Comparison of ENCODE assay signal across 13 mouse cellular contexts in genomic region chr7:44894175-44894574, GRCm38 (mm10). TPM values are rescaled to one million over a fixed set of nuclear protein-coding genes. Genes with fewer than 3 reads are reported as not detected.
DNase-seq lines count a peak whose midpoint lies in the region; ATAC-seq and TF ChIP-seq lines count a peak whose summit lies in the region.
"Had no signal": no experiment of that assay in that cellular context is flagged by ENCODE, and none has a peak within 500 bp of the region (broad histone marks: within the 10 kb centered on the region; RNA-seq: fewer than 3 reads in every experiment).

No protein-coding gene starts in this region.

- H3K4me3 ChIP-seq in heart, embryonic 13.5 days: no peak overlapping the region
- no peak overlapping the region for H3K4me3 ChIP-seq in MEL (ENCODE audit: control insufficient read depth in 1 of 2, insufficient read depth in 1 of 2, low read depth in 2 of 2, low read length in 2 of 2)
- no peak overlapping the region for H3K4me3 ChIP-seq in hindbrain, embryonic 12.5 days
- H3K4me3 ChIP-seq in midbrain, embryonic 14.5 days (replicated peaks; ENCODE audit: low read depth, low read length): no peak overlapping the region
- no peak overlapping the region for H3K4me3 ChIP-seq in intestine, postnatal 0 days (ENCODE audit: low read depth, low read length)
- H3K4me3 ChIP-seq: intestine, embryonic 15.5 days had no signal

- TF ChIP-seq POLR2A in MEL (IDR thresholded peaks at IDR 0.05; ENCODE audit: control insufficient read depth in 1 of 2, insufficient read depth in 1 of 2, low read depth in 1 of 2, low read length in 2 of 2, poor library complexity in 1 of 2): no peak

- peaks cover 22% of the 10 kb centered on the region for H3K79me2 ChIP-seq in MEL (ENCODE audit: control insufficient read depth, insufficient read depth, low read length, poor library complexity)

- TF ChIP-seq CTCF in MEL (IDR thresholded peaks at IDR 0.05 in 2 of 3, conservative IDR thresholded peaks at IDR 0.05 in 1 of 3; ENCODE audit: control insufficient read depth in 1 of 3, insufficient read depth in 1 of 3, low read depth in 2 of 3, low read length in 3 of 3, poor library complexity in 1 of 3, severe bottlenecking in 1 of 3): no peak
- TF ChIP-seq CTCF in intestine, postnatal 0 days (IDR thresholded peaks at IDR 0.05; ENCODE audit: low read depth): no peak

- no peak overlapping the region for H3K9ac ChIP-seq in heart, embryonic 13.5 days
- H3K9ac ChIP-seq in MEL (ENCODE audit: control insufficient read depth, low read depth, low read length, poor library complexity, severe bottlenecking): no peak overlapping the region
- H3K9ac ChIP-seq in hindbrain, embryonic 12.5 days: no peak overlapping the region
- no peak overlapping the region for H3K9ac ChIP-seq in midbrain, embryonic 14.5 days (replicated peaks; ENCODE audit: low read length)
- no peak overlapping the region for H3K9ac ChIP-seq in intestine, postnatal 0 days (ENCODE audit: low read depth, low read length)
- H3K9ac ChIP-seq: intestine, embryonic 15.5 days had no signal

- no peak for TF ChIP-seq RAD21 in MEL (IDR thresholded peaks at IDR 0.05; ENCODE audit: low read depth, low read length)

- no peaks in the 10 kb centered on the region for H3K9me3 ChIP-seq in heart, embryonic 13.5 days
- no peaks in the 10 kb centered on the region for H3K9me3 ChIP-seq in MEL (replicated peaks; ENCODE audit: insufficient read depth, low read length)
- no peaks in the 10 kb centered on the region for H3K9me3 ChIP-seq in hindbrain, embryonic 12.5 days (replicated peaks)
- H3K9me3 ChIP-seq in midbrain, embryonic 14.5 days (ENCODE audit: control insufficient read depth, low read length): no peaks in the 10 kb centered on the region
- no peaks in the 10 kb centered on the region for H3K9me3 ChIP-seq in intestine, postnatal 0 days (ENCODE audit: control insufficient read depth)
- H3K9me3 ChIP-seq: intestine, embryonic 15.5 days; liver, embryonic 12.5 days had no signal

- peak overlapping the region; percentile 87 for H3K27ac ChIP-seq in heart, embryonic 13.5 days (replicated peaks)
- no peak overlapping the region for H3K27ac ChIP-seq in MEL (ENCODE audit: control insufficient read depth, low read depth, low read length)
- H3K27ac ChIP-seq in hindbrain, embryonic 12.5 days: peak overlapping the region; percentile 87; the same call in 1 of the 2 replicates
- H3K27ac ChIP-seq in midbrain, embryonic 14.5 days (replicated peaks; ENCODE audit: low read depth, low read length): peak overlapping the region; percentile 85
- no peak overlapping the region for H3K27ac ChIP-seq in intestine, postnatal 0 days (ENCODE audit: low read depth, low read length)

- ATAC-seq in heart, embryonic 13.5 days (ENCODE audit: extremely low read depth, insufficient number of reproducible peaks, low FRiP score, low TSS enrichment): no peak
- ATAC-seq in hindbrain, embryonic 12.5 days (ENCODE audit: low FRiP score): no peak
- ATAC-seq in midbrain, embryonic 14.5 days (ENCODE audit: low FRiP score, low TSS enrichment): no peak
- no peak for ATAC-seq in intestine, postnatal 0 days
- no peak for ATAC-seq in monocyte, adult 5-6 weeks (replicated peaks; ENCODE audit: insufficient number of reproducible peaks, low FRiP score, low TSS enrichment, poor library complexity, severe bottlenecking)
- ATAC-seq: intestine, embryonic 15.5 days; liver, embryonic 12.5 days had no signal

- H3K27me3 ChIP-seq in heart, embryonic 13.5 days (replicated peaks): no peaks in the 10 kb centered on the region
- H3K27me3 ChIP-seq in MEL (ENCODE audit: control insufficient read depth in 1 of 2, insufficient read depth in 2 of 2, low read length in 2 of 2): no peaks in the 10 kb centered on the region
- H3K27me3 ChIP-seq in hindbrain, embryonic 12.5 days: 0 out of 2 replicates have a peak, but pooled peaks cover 3% of the 10 kb centered on the region
- H3K27me3 ChIP-seq in midbrain, embryonic 14.5 days (ENCODE audit: control insufficient read depth, insufficient read depth, low read length): no peaks in the 10 kb centered on the region
- no peaks in the 10 kb centered on the region for H3K27me3 ChIP-seq in intestine, postnatal 0 days (replicated peaks; ENCODE audit: control insufficient read depth, insufficient read depth, low read length)
- H3K27me3 ChIP-seq: intestine, embryonic 15.5 days; liver, embryonic 12.5 days had no signal

- no peak for DNase-seq in heart, adult 9 months (ENCODE audit: low spot score in 2 of 2)
- no peak for DNase-seq in MEL (ENCODE audit: low read depth, low spot score)
- DNase-seq in midbrain, embryonic 14.5 days: no peak
- DNase-seq in MN1 (ENCODE audit: low spot score): no peak
- DNase-seq: adrenal gland, postnatal 36 days; kidney, postnatal 25 days; lung, postnatal 4 days had no signal

- peaks cover 59% of the 10 kb centered on the region for H3K4me1 ChIP-seq in heart, embryonic 13.5 days
- peaks cover 0 to 25% of the 10 kb centered on the region in 2 experiments; a peak in 2 of 4 replicates for H3K4me1 ChIP-seq in MEL (ENCODE audit: control insufficient read depth in 1 of 2, insufficient read depth in 2 of 2, low read length in 2 of 2)
- H3K4me1 ChIP-seq in hindbrain, embryonic 12.5 days: peaks cover 60% of the 10 kb centered on the region
- H3K4me1 ChIP-seq in midbrain, embryonic 14.5 days (ENCODE audit: control insufficient read depth, insufficient read depth, low read length): peaks cover 50% of the 10 kb centered on the region
- peaks cover 6% of the 10 kb centered on the region; the same call in 1 of the 2 replicates for H3K4me1 ChIP-seq in intestine, postnatal 0 days (replicated peaks; ENCODE audit: control insufficient read depth, insufficient read depth, low read length)

- peaks cover 21% of the 10 kb centered on the region for H3K36me3 ChIP-seq in heart, embryonic 13.5 days
- H3K36me3 ChIP-seq in MEL (ENCODE audit: control insufficient read depth in 1 of 2, insufficient read depth in 2 of 2, low read length in 2 of 2): peaks cover 0 to 10% of the 10 kb centered on the region in 2 experiments; a peak in 2 of 4 replicates
- H3K36me3 ChIP-seq in hindbrain, embryonic 12.5 days: peaks cover 13% of the 10 kb centered on the region
- peaks cover 17% of the 10 kb centered on the region for H3K36me3 ChIP-seq in midbrain, embryonic 14.5 days (ENCODE audit: control insufficient read depth, insufficient read depth, low read length)
- no peaks in the 10 kb centered on the region; the same call in 1 of the 2 replicates for H3K36me3 ChIP-seq in intestine, postnatal 0 days (ENCODE audit: control insufficient read depth, insufficient read depth)

- H3K4me2 ChIP-seq in heart, embryonic 13.5 days: no peak overlapping the region; the same call in 1 of the 2 replicates
- no peak overlapping the region for H3K4me2 ChIP-seq in hindbrain, embryonic 12.5 days (replicated peaks)
- H3K4me2 ChIP-seq in midbrain, embryonic 14.5 days (ENCODE audit: low read length): no peak overlapping the region
- no peak overlapping the region for H3K4me2 ChIP-seq in intestine, postnatal 0 days (replicated peaks; ENCODE audit: low read depth)
- H3K4me2 ChIP-seq: intestine, embryonic 15.5 days had no signal

- no peak for TF ChIP-seq EP300 in MEL (IDR thresholded peaks at IDR 0.05; ENCODE audit: low read depth in 1 of 2, low read length in 2 of 2)

- WGBS in heart, embryonic 13.5 days: 83% methylated on average over 3 of the region's 3 CpGs
- WGBS in hindbrain, embryonic 12.5 days: 92% methylated on average over 3 of the region's 3 CpGs
- WGBS in midbrain, embryonic 14.5 days: 94% methylated on average over 3 of the region's 3 CpGs
- WGBS in intestine, postnatal 0 days: 81% methylated on average over 3 of the region's 3 CpGs

RNA-seq across cellular contexts. Expression of gene Med25, which starts 1.7 kb away (rescaled TPM):
- 72.6 and 73.1 TPM in 2 replicates for polyA plus RNA-seq in heart, embryonic 13.5 days (2015; fragmentation: Nextera tagmentation; extraction: Ambion mirVana)
- total RNA-seq in MEL (2012; rRNA removed): 50.5 and 53.9 TPM in 2 replicates
- polyA plus RNA-seq in MEL (2012; ENCODE audit: insufficient read depth in 1 of 2, insufficient read length in 2 of 2, low read depth in 1 of 2, low replicate concordance in 2 of 2, missing spikeins in 1 of 2): 100 to 1,000 TPM in 1 of 2 experiments, not detected in 1; 118 TPM
- polyA plus RNA-seq in hindbrain, embryonic 12.5 days (2016; fragmentation: Nextera tagmentation; extraction: Ambion mirVana): 153 and 155 TPM in 2 replicates
- polyA plus RNA-seq in midbrain, embryonic 14.5 days (2014; fragmentation: Nextera tagmentation; extraction: Ambion mirVana): 114 and 128 TPM in 2 replicates
- polyA plus RNA-seq in intestine, postnatal 0 days (2015; fragmentation: Nextera tagmentation; extraction: Ambion mirVana): 60.0 and 62.9 TPM in 2 replicates
- 8.2 to 15.1 TPM (median 8.9 TPM) in 3 replicates for total RNA-seq in monocyte, adult 5-6 weeks (2017)

RNA-seq across cellular contexts. Expression of gene Fuz, which starts 1.7 kb away (rescaled TPM):
- polyA plus RNA-seq in heart, embryonic 13.5 days (2015; fragmentation: Nextera tagmentation; extraction: Ambion mirVana): 13.6 and 14.6 TPM in 2 replicates
- total RNA-seq in MEL (2012; rRNA removed): 6.8 and 9.4 TPM in 2 replicates
- polyA plus RNA-seq in MEL (2012; ENCODE audit: insufficient read depth in 1 of 2, insufficient read length in 2 of 2, low read depth in 1 of 2, low replicate concordance in 2 of 2, missing spikeins in 1 of 2): 10 to 100 TPM in 1 of 2 experiments, not detected in 1; 18.1 TPM
- polyA plus RNA-seq in hindbrain, embryonic 12.5 days (2016; fragmentation: Nextera tagmentation; extraction: Ambion mirVana): 19.1 and 22.7 TPM in 2 replicates
- polyA plus RNA-seq in midbrain, embryonic 14.5 days (2014; fragmentation: Nextera tagmentation; extraction: Ambion mirVana): 16.7 and 17.2 TPM in 2 replicates
- polyA plus RNA-seq in intestine, postnatal 0 days (2015; fragmentation: Nextera tagmentation; extraction: Ambion mirVana): 11.1 and 12.1 TPM in 2 replicates
- 10.8 to 19.1 TPM (median 16.1 TPM) in 3 replicates for total RNA-seq in monocyte, adult 5-6 weeks (2017)

RNA-seq across cellular contexts. Expression of gene Ptov1, which starts 24.6 kb away (rescaled TPM):
- 256 and 266 TPM in 2 replicates for polyA plus RNA-seq in heart, embryonic 13.5 days (2015; fragmentation: Nextera tagmentation; extraction: Ambion mirVana)
- 44.1 and 46.4 TPM in 2 replicates for total RNA-seq in MEL (2012; rRNA removed)
- polyA plus RNA-seq in MEL (2012; ENCODE audit: insufficient read depth in 1 of 2, insufficient read length in 2 of 2, low read depth in 1 of 2, low replicate concordance in 2 of 2, missing spikeins in 1 of 2): 100 to 1,000 TPM in 1 of 2 experiments, not detected in 1; 168 TPM
- 606 and 662 TPM in 2 replicates for polyA plus RNA-seq in hindbrain, embryonic 12.5 days (2016; fragmentation: Nextera tagmentation; extraction: Ambion mirVana)
- polyA plus RNA-seq in midbrain, embryonic 14.5 days (2014; fragmentation: Nextera tagmentation; extraction: Ambion mirVana): 480 and 508 TPM in 2 replicates
- 112 and 114 TPM in 2 replicates for polyA plus RNA-seq in intestine, postnatal 0 days (2015; fragmentation: Nextera tagmentation; extraction: Ambion mirVana)
- 7.2 to 11.9 TPM (median 7.4 TPM) in 3 replicates for total RNA-seq in monocyte, adult 5-6 weeks (2017)

RNA-seq across cellular contexts. Expression of gene Ap2a1, which starts 35.1 kb away (rescaled TPM):
- 55.5 and 56.8 TPM in 2 replicates for polyA plus RNA-seq in heart, embryonic 13.5 days (2015; fragmentation: Nextera tagmentation; extraction: Ambion mirVana)
- 54.0 and 54.4 TPM in 2 replicates for total RNA-seq in MEL (2012; rRNA removed)
- 100 to 1,000 TPM in 1 of 2 experiments, 10 to 100 TPM in 1; 73.1 to 107 TPM for polyA plus RNA-seq in MEL (2012; ENCODE audit: insufficient read depth in 1 of 2, insufficient read length in 2 of 2, low read depth in 1 of 2, low replicate concordance in 2 of 2, missing spikeins in 1 of 2)
- 103 and 107 TPM in 2 replicates for polyA plus RNA-seq in hindbrain, embryonic 12.5 days (2016; fragmentation: Nextera tagmentation; extraction: Ambion mirVana)
- polyA plus RNA-seq in midbrain, embryonic 14.5 days (2014; fragmentation: Nextera tagmentation; extraction: Ambion mirVana): 124 and 133 TPM in 2 replicates
- polyA plus RNA-seq in intestine, postnatal 0 days (2015; fragmentation: Nextera tagmentation; extraction: Ambion mirVana): 42.8 and 44.1 TPM in 2 replicates
- 10.3 to 21.7 TPM (median 21.0 TPM) in 3 replicates for total RNA-seq in monocyte, adult 5-6 weeks (2017)

RNA-seq across cellular contexts. Expression of gene Pnkp, which starts 37.2 kb away (rescaled TPM):
- 24.0 and 24.3 TPM in 2 replicates for polyA plus RNA-seq in heart, embryonic 13.5 days (2015; fragmentation: Nextera tagmentation; extraction: Ambion mirVana)
- total RNA-seq in MEL (2012; rRNA removed): 39.3 and 49.9 TPM in 2 replicates
- 10 to 100 TPM in 1 of 2 experiments, not detected in 1; 45.6 TPM for polyA plus RNA-seq in MEL (2012; ENCODE audit: insufficient read depth in 1 of 2, insufficient read length in 2 of 2, low read depth in 1 of 2, low replicate concordance in 2 of 2, missing spikeins in 1 of 2)
- 34.7 and 35.1 TPM in 2 replicates for polyA plus RNA-seq in hindbrain, embryonic 12.5 days (2016; fragmentation: Nextera tagmentation; extraction: Ambion mirVana)
- polyA plus RNA-seq in midbrain, embryonic 14.5 days (2014; fragmentation: Nextera tagmentation; extraction: Ambion mirVana): 28.8 and 30.4 TPM in 2 replicates
- 27.7 and 32.0 TPM in 2 replicates for polyA plus RNA-seq in intestine, postnatal 0 days (2015; fragmentation: Nextera tagmentation; extraction: Ambion mirVana)
- total RNA-seq in monocyte, adult 5-6 weeks (2017): 68.9 to 89.5 TPM (median 71.5 TPM) in 3 replicates

Comparison
In these comparisons a context has a peak if more than half of its experiments do, and no peak if none do; other contexts are left out.
1. H3K27ac ChIP-seq: peak in heart, embryonic 13.5 days (single experiment), hindbrain, embryonic 12.5 days (single experiment) and midbrain, embryonic 14.5 days (single experiment); none in MEL (single experiment) and intestine, postnatal 0 days (single experiment).